ENCODE assay signal across 9 mouse cellular contexts in the genomic region with DNA sequence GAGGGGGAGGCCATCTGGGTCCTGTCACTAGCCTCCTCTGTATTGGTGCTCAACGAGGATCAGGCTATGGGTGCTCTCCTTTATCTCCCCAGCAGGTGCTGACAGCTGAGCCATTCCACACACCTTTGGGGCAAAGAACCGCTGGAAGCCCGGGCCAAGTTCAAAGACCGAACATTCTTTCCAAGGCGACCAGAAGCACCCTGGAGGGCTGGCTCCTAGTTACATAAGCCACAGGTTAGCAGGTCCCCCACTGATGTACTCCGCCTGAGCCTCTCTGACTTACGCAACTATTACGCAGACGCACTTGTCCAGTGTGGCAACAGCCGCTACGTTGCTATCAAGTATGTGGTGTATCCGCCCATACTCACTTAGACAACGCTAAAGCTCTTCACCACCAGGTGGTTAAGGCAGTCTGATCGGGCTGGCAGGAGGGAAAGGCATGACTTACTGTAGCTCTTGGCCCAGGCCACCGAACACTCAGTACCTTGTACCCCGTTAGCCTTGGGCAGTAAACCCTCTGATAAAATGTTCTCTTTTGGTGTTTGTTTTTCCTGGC.
DNase-seq lines count a peak whose midpoint lies in the region; ATAC-seq lines count a peak whose summit lies in the region.
"Had no signal": no experiment of that assay in that cellular context is flagged by ENCODE, and none has a peak within 500 bp of the region (broad histone marks: within the 10 kb centered on the region; RNA-seq: fewer than 3 reads in every experiment).

No protein-coding gene starts in this region.

- no peaks in the 10 kb centered on the region for H3K27me3 ChIP-seq in heart, embryonic 10.5 days (ENCODE audit: insufficient read depth, poor library complexity, severe bottlenecking)

- no peaks in the 10 kb centered on the region for H3K36me3 ChIP-seq in heart, embryonic 10.5 days

- 0 out of 2 replicates have a peak overlapping the region, but pooled peaks have one; percentile 8 for H3K4me3 ChIP-seq in heart, embryonic 10.5 days

- ATAC-seq in monocyte, adult 5-6 weeks (replicated peaks; ENCODE audit: insufficient number of reproducible peaks, low FRiP score, low TSS enrichment, poor library complexity, severe bottlenecking) = peak; percentile 45; the same call in 1 of the 2 replicates

- WGBS in heart, embryonic 10.5 days = 40% methylated on average over 16 of the region's 16 CpGs

- H3K9me3 ChIP-seq in heart, embryonic 10.5 days = no peaks in the 10 kb centered on the region

- DNase-seq in cerebellum, adult 18-20 months = peak; percentile 18 to 28
- no peak for DNase-seq in cerebellum, adult 9-11 months
- DNase-seq in heart, embryonic 10.5 days (ENCODE audit: low spot score) = peak; percentile 90
- DNase-seq in kidney, postnatal 14 days = peak; percentile 69
- no peak for DNase-seq in right cerebral cortex, postnatal 4 days
- no peak for DNase-seq in natural killer cell, adult 2 months (ENCODE audit: low spot score in 2 of 2)
- no peak for DNase-seq in ovary, postnatal 36 days (ENCODE audit: low spot score)

- peak overlapping the region; percentile 42; the same call in 1 of the 2 replicates for H3K27ac ChIP-seq in heart, embryonic 10.5 days
- H3K27ac ChIP-seq: macrophage had no signal

- H3K4me1 ChIP-seq in heart, embryonic 10.5 days = peaks cover 33% of the 10 kb centered on the region

Comparison
In these comparisons a context has a peak if more than half of its experiments do, and no peak if none do; other contexts are left out.
1. DNase-seq: peak in cerebellum, adult 18-20 months (2 of 2), heart, embryonic 10.5 days (single experiment) and kidney, postnatal 14 days (single experiment); none in cerebellum, adult 9-11 months (single experiment), right cerebral cortex, postnatal 4 days (single experiment), natural killer cell, adult 2 months (0 of 2) and ovary, postnatal 36 days (single experiment).